Mouse (Mus musculus) heart, postnatal 0 days (tissue): ENCODE results near the gene Dcaf1.

ENCODE experiments used
- CTCF ChIP-seq: IDR thresholded peaks from 2 replicates; pipeline ENCODE4 v1.5.1; 2016; ENCODE audit warnings: antibody characterized with exemption, control low read depth, low read depth
- EP300 ChIP-seq: IDR thresholded peaks from 2 replicates; pipeline ENCODE4 v1.6.1; 2016; ENCODE audit warnings: antibody characterized with exemption, low read depth

- TF ChIP-seq EP300 (no peak), CTCF (no peak)
Measured at GRCm38 (mm10) chr9:106856664-106857063, 35.0 kb downstream of the Dcaf1 start.
